Mouse (Mus musculus) lung, embryonic 14.5 days (tissue): ENCODE results near the gene P4hb. TPM values are rescaled to one million over a fixed set of nuclear protein-coding genes. Genes with fewer than 3 reads are reported as not detected.

Source experiments
- ATAC-seq: fragments of 200-750 bp; cut with Nextera tagmentation; 2 replicates; pipeline ENCODE4 v1.8.0; 2017; ENCODE audit warnings: mild to moderate bottlenecking, moderate TSS enrichment, moderate library complexity; ENCODE audit not compliant: insufficient read depth
- DNase-seq: peaks from one replicate; pipeline ENCODE4 v3.0.0-alpha.2; 2015
- H3K27ac ChIP-seq: fragments of 300-500 bp; sonication (generic); 2 replicates; pipeline ENCODE4 v1.5.1; 2014; ENCODE audit warnings: low read depth, mild to moderate bottlenecking, moderate library complexity
- H3K27me3 ChIP-seq: fragments of 300-500 bp; sonication (generic); 2 replicates; pipeline ENCODE4 v1.6.1; 2014; ENCODE audit warnings: low read length, control low read depth; ENCODE audit not compliant: insufficient read depth
- H3K36me3 ChIP-seq: fragments of 300-500 bp; sonication (generic); 2 replicates; pipeline ENCODE4 v1.6.1; 2014; ENCODE audit warnings: control low read depth; ENCODE audit not compliant: insufficient read depth
- H3K4me1 ChIP-seq: fragments of 300-500 bp; sonication (generic); 2 replicates; pipeline ENCODE4 v1.6.1; 2014; ENCODE audit warnings: antibody characterized with exemption, control low read depth; ENCODE audit not compliant: insufficient read depth
- H3K4me2 ChIP-seq: fragments of 300-500 bp; sonication (generic); 2 replicates; pipeline ENCODE4 v1.6.1; 2014; ENCODE audit warnings: mild to moderate bottlenecking
- H3K4me3 ChIP-seq: fragments of 300-500 bp; sonication (generic); 2 replicates; pipeline ENCODE4 v1.5.1; 2014; ENCODE audit warnings: low read depth, low read length
- H3K9ac ChIP-seq: fragments of 300-500 bp; sonication (generic); 2 replicates; pipeline ENCODE4 v1.6.1; 2014
- H3K9me3 ChIP-seq: fragments of 300-500 bp; sonication (generic); 2 replicates; pipeline ENCODE4 v1.6.1; 2016; ENCODE audit warnings: low read depth, low read length, control low read depth
- CTCF ChIP-seq: IDR thresholded peaks from 2 replicates; pipeline ENCODE4 v1.5.1; 2016; ENCODE audit warnings: antibody characterized with exemption, low read depth
- WGBS: fragments of 180-500 bp; shearing (Covaris S2); extraction: QIAGEN DNeasy Blood & Tissue Kit; methylation state at CpG from one replicate; pipeline ENCODE4 v1.1.7; 2014; 5-methylcytosine and 5-hydroxymethylcytosine counted together
- polyA plus RNA-seq: library from polyadenylated mRNA; unstranded; fragments of >200 nt; fragmentation: Nextera tagmentation; extraction: Ambion mirVana; gene quantifications from 2 replicates; pipeline ENCODE4 v1.2.1, GENCODE M21; 2014

Gene P4hb
- 872 and 897 TPM in 2 replicates for polyA plus RNA-seq

- Histone ChIP-seq H3K4me2 (peak within 1 kb of the TSS; percentile 90), H3K4me3 (peak within 1 kb of the TSS; percentile 97), H3K9me3 (no peaks in the 10 kb centered on the region), H3K27ac (peak within 1 kb of the TSS; percentile 96), H3K4me1 (0 out of 2 replicates have a peak, but pooled peaks cover 11% of the 10 kb centered on the region), H3K36me3 (peaks cover 46% of the 10 kb centered on the region), H3K27me3 (no peaks in the 10 kb centered on the region), H3K9ac (peak within 1 kb of the TSS; percentile 95)
- under 1% methylated on average over 93 of the region's 94 CpGs for WGBS
- TF ChIP-seq CTCF = no peak
- DNase-seq (peak; percentile 100), ATAC-seq (peak; percentile 96)
Measured at GRCm38 (mm10) chr11:120572752-120573584, at the start of gene P4hb. Gene P4hb (minus strand): TSS chr11:120573253.

DNA sequence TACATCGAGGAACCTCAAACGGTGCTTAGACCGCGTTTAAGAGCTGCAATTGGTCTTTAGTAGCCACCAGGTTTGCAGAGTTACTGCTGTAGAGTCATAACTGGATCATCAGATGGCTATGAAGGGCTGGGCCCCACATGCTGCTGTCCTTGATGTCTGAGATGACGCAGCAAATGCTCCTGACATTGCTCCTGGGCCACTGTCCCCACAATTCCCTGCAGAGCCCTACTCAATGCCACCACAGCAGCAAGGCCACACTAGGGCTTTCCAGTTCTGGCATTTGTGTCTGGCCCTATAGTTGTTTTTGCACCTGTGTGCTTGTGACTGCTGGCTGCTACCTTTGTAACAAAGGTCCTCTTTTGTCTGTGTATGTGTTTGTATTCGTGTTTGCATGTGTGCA lies 49.8 kb upstream of the P4hb start:
- H3K27me3 ChIP-seq = no peaks in the 10 kb centered on the region
- 89% methylated on average over 6 of the region's 6 CpGs for WGBS
- no peak overlapping the region for H3K4me2 ChIP-seq
- H3K9me3 ChIP-seq = no peaks in the 10 kb centered on the region
- TF ChIP-seq CTCF = no peak
- no peak overlapping the region for H3K27ac ChIP-seq
- peaks cover 67% of the 10 kb centered on the region for H3K36me3 ChIP-seq
- no peak overlapping the region for H3K9ac ChIP-seq
- no peak for DNase-seq
- peaks cover 3% of the 10 kb centered on the region; the same call in 1 of the 2 replicates for H3K4me1 ChIP-seq
- no peak overlapping the region for H3K4me3 ChIP-seq
- no peak for ATAC-seq

DNA sequence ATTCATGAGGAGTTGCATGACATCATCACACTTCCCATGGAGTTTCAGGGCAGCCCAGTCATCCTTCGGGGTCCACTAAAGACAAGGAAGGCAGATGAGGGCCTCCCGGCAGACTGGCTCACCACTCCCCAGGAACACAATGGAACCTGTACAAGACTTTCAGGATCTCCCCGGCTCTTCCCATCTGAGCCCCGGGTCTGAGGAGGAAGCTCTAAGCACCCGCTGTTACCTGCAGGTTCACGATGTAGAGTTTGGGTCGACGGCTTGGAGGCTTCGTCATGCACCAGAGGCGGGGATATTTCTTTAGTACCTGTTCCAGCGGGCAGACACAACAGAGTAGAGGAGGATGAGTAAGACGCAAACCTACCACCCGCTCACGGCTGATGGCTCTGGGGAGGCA lies 47.1 kb upstream of the P4hb start:
- Histone ChIP-seq H3K9me3 (no peaks in the 10 kb centered on the region), H3K4me1 (peaks cover 6% of the 10 kb centered on the region; the same call in 1 of the 2 replicates), H3K4me2 (no peak overlapping the region), H3K4me3 (no peak overlapping the region), H3K27ac (no peak overlapping the region), H3K9ac (no peak overlapping the region), H3K27me3 (no peaks in the 10 kb centered on the region), H3K36me3 (peaks cover 61% of the 10 kb centered on the region)
- ATAC-seq (no peak), DNase-seq (no peak)
- 90% methylated on average over 14 of the region's 14 CpGs for WGBS
- no peak for TF ChIP-seq CTCF

- H3K9ac ChIP-seq = no peak overlapping the region
- no peak for TF ChIP-seq CTCF
- no peak overlapping the region for H3K27ac ChIP-seq
- no peaks in the 10 kb centered on the region for H3K9me3 ChIP-seq
- H3K4me3 ChIP-seq = no peak overlapping the region
- no peak for DNase-seq
- H3K27me3 ChIP-seq = no peaks in the 10 kb centered on the region
- 91% methylated on average over 25 of the region's 25 CpGs for WGBS
- H3K4me2 ChIP-seq = no peak overlapping the region
- peaks cover 4% of the 10 kb centered on the region; the same call in 1 of the 2 replicates for H3K4me1 ChIP-seq
- no peak for ATAC-seq
- peaks cover 71% of the 10 kb centered on the region for H3K36me3 ChIP-seq
Measured at GRCm38 (mm10) chr11:120618619-120619535, 45.8 kb upstream of the P4hb start.

DNA sequence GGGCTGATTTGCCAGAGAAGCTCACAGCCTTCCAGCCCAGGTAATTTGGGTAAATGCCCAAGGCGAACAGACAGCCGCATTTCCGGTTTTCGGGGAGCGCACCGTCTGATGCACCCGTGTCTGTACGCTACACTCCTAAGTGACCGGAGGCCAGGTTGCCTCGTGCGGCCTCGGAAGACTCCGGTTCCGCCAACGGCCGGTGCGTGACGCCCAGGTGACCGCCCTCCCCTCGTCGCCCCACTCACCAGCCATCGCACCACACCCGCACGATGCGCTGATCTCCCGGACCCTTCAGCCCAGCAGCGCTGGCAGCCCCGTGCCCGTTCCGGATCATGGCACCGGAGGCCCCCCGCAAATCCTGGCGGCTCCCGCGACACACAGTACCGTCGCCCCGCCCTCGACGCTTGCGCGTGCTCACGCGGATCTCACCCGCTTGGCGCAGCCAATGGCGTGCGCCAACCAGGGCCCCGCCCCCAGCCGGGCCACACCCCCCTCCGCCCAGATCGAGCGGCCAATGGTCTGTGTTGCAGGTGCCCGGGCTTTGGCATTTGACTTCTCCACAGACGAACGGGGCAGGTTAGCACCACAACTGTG lies 44.6 kb upstream of the P4hb start, which contains the start of gene Pcyt2:
Gene Pcyt2, minus strand, starts transcription at position 418 of the 594 bp plus-strand sequence.
- peak within 1 kb of the TSS; percentile 74 for H3K9ac ChIP-seq
- ATAC-seq = peak; percentile 93
- H3K36me3 ChIP-seq = peaks cover 71% of the 10 kb centered on the region

GRCm38 (mm10) chr11:120616617-120617294 lies 43.7 kb upstream of the P4hb start:
- no peak for DNase-seq
- H3K4me2 ChIP-seq = peak overlapping the region; percentile 92
- no peaks in the 10 kb centered on the region for H3K9me3 ChIP-seq
- peak overlapping the region; percentile 87 for H3K4me3 ChIP-seq
- TF ChIP-seq CTCF = no peak
- ATAC-seq = no peak
- peaks cover 4% of the 10 kb centered on the region; the same call in 1 of the 2 replicates for H3K4me1 ChIP-seq
- no peak overlapping the region for H3K27ac ChIP-seq
- H3K27me3 ChIP-seq = no peaks in the 10 kb centered on the region
- H3K36me3 ChIP-seq = peaks cover 72% of the 10 kb centered on the region
- H3K9ac ChIP-seq = peak overlapping the region; percentile 74
- WGBS = 41% methylated on average over 4 of the region's 4 CpGs

More for the DNA sequence above, 44.6 kb upstream of the P4hb start, which contains the start of gene Pcyt2:
- peak within 1 kb of the TSS; percentile 87 for H3K4me3 ChIP-seq
- peak within 1 kb of the TSS; percentile 42; the same call in 1 of the 2 replicates for H3K27ac ChIP-seq
- no peaks in the 10 kb centered on the region for H3K27me3 ChIP-seq
- WGBS = under 1% methylated on average over 56 of the region's 56 CpGs
- TF ChIP-seq CTCF = no peak
- DNase-seq = peak; percentile 95
- peak within 1 kb of the TSS; percentile 92 for H3K4me2 ChIP-seq
- peaks cover 4% of the 10 kb centered on the region; the same call in 1 of the 2 replicates for H3K4me1 ChIP-seq
- H3K9me3 ChIP-seq = no peaks in the 10 kb centered on the region
